Mouse (Mus musculus) CH12.LX (cell line): ENCODE results near the gene Lmnb2. TPM values are rescaled to one million over a fixed set of nuclear protein-coding genes. Genes with fewer than 3 reads are reported as not detected.

ENCODE experiments used
- DNase-seq: peaks from one replicate; pipeline ENCODE4 v3.0.0-alpha.2; 2013; ENCODE audit errors: extremely low read depth
- H3K27ac ChIP-seq: 2 replicates; pipeline ENCODE4 v1.5.1; 2012; ENCODE audit warnings: low read depth, mild to moderate bottlenecking, control low read depth, moderate library complexity; ENCODE audit not compliant: insufficient read depth
- H3K27me3 ChIP-seq: replicated peaks from 2 replicates; pipeline ENCODE3; 2012; ENCODE audit warnings: inconsistent platforms
- H3K36me3 ChIP-seq, 2 experiments: replicated peaks in 1 of 2; 2 replicates each; pipeline versions ENCODE3 to v1.6.1; 2012; ENCODE audit warnings: inconsistent platforms in 1 of 2, low read length in 1 of 2, mild to moderate bottlenecking in 1 of 2, mixed read lengths in 1 of 2, moderate library complexity in 1 of 2; ENCODE audit not compliant: control insufficient read depth in 1 of 2, insufficient read depth in 1 of 2
- H3K4me1 ChIP-seq, 2 experiments: 2 replicates each; pipeline ENCODE4 v1.6.1; 2012; ENCODE audit warnings: inconsistent platforms in 1 of 2, moderate library complexity in 1 of 2; ENCODE audit not compliant: insufficient read depth in 2 of 2, control insufficient read depth in 1 of 2
- H3K4me2 ChIP-seq: 2 replicates; pipeline ENCODE4 v1.6.1; 2012; ENCODE audit warnings: low read depth, mild to moderate bottlenecking, control low read depth; ENCODE audit not compliant: poor library complexity, insufficient read depth, severe bottlenecking
- H3K4me3 ChIP-seq, 3 experiments: fragments of 150-350 bp in 1 of 3; sonication (generic) in 1 of 3; replicated peaks in 1 of 3; 2 replicates each; pipeline versions ENCODE3 to v1.5.1; 2011 to 2012; ENCODE audit warnings: low read depth in 2 of 3, low read length in 2 of 3, mild to moderate bottlenecking in 2 of 3, moderate library complexity in 2 of 3, control low read depth in 1 of 3, improper control_type of control experiment in 1 of 3, inconsistent platforms in 1 of 3, mixed read lengths in 1 of 3; ENCODE audit not compliant: poor library complexity in 1 of 3
- H3K79me2 ChIP-seq: replicated peaks from 2 replicates; pipeline ENCODE4 v1.6.1; 2012; ENCODE audit warnings: mild to moderate bottlenecking, moderate library complexity; ENCODE audit not compliant: control insufficient read depth, poor library complexity, insufficient read depth, severe bottlenecking; ENCODE audit errors: extremely low read depth
- H3K9ac ChIP-seq: 2 replicates; pipeline ENCODE4 v1.6.1; 2012; ENCODE audit warnings: low read depth, mild to moderate bottlenecking, control low read depth, moderate library complexity; ENCODE audit not compliant: insufficient read depth
- H3K9me3 ChIP-seq: replicated peaks from 2 replicates; pipeline ENCODE3; 2012; ENCODE audit warnings: low read length, inconsistent platforms, mixed read lengths
- BHLHE40 ChIP-seq: IDR thresholded peaks from 2 replicates; pipeline ENCODE4 v1.6.1; 2011; ENCODE audit warnings: mild to moderate bottlenecking, low read depth, low read length, improper control_type of control experiment
- CTCF ChIP-seq, 2 experiments: IDR thresholded peaks in 1 of 2; conservative IDR thresholded peaks in 1 of 2; 2 replicates each; pipeline ENCODE4 v1.5.1; 2011 to 2012; ENCODE audit warnings: low read depth in 2 of 2, low read length in 2 of 2, improper control_type of control experiment in 1 of 2, inconsistent platforms in 1 of 2, mild to moderate bottlenecking in 1 of 2, moderate library complexity in 1 of 2
- E2F4 ChIP-seq: IDR thresholded peaks from 2 replicates; pipeline ENCODE4 v1.6.1; 2011; ENCODE audit warnings: low read depth, low read length, improper control_type of control experiment; ENCODE audit not compliant: insufficient replicate concordance
- EP300 ChIP-seq: IDR thresholded peaks from 2 replicates; pipeline ENCODE4 v1.6.1; 2011; ENCODE audit warnings: low read length, improper control_type of control experiment
- ETS1 ChIP-seq: conservative IDR thresholded peaks from 2 replicates; pipeline ENCODE4 v1.6.1; 2012; ENCODE audit warnings: low read depth, mild to moderate bottlenecking, inconsistent platforms, low read length, improper control_type of control experiment, moderate library complexity
- GABPA ChIP-seq: IDR thresholded peaks from 2 replicates; pipeline ENCODE4 v1.6.1; 2012; ENCODE audit warnings: low read depth, low read length, improper control_type of control experiment, inconsistent platforms; ENCODE audit not compliant: insufficient replicate concordance
- IRF4 ChIP-seq: IDR thresholded peaks from 2 replicates; pipeline ENCODE4 v1.6.1; 2014; ENCODE audit warnings: low read depth, mild to moderate bottlenecking, inconsistent platforms, low read length, improper control_type of control experiment
- MAZ ChIP-seq: IDR thresholded peaks from 2 replicates; pipeline ENCODE4 v1.6.1; 2012; ENCODE audit warnings: low read depth, mild to moderate bottlenecking, inconsistent platforms, low read length, improper control_type of control experiment, moderate library complexity
- MEF2A ChIP-seq: IDR thresholded peaks from 2 replicates; pipeline ENCODE4 v1.6.1; 2014; ENCODE audit warnings: low read depth, mild to moderate bottlenecking, inconsistent platforms, low read length, improper control_type of control experiment, borderline replicate concordance
- PAX5 ChIP-seq: IDR thresholded peaks from 2 replicates; pipeline ENCODE4 v1.6.1; 2012; ENCODE audit warnings: low read length, inconsistent platforms, mixed read lengths
- POLR2A ChIP-seq: IDR thresholded peaks from 2 replicates; pipeline ENCODE4 v1.6.1; 2011; ENCODE audit warnings: low read depth, mild to moderate bottlenecking, improper control_type of control experiment, low read length
- POLR2AphosphoS2 ChIP-seq: IDR thresholded peaks from 2 replicates; pipeline ENCODE4 v1.6.1; 2011; ENCODE audit warnings: low read depth, low read length, improper control_type of control experiment
- RAD21 ChIP-seq: IDR thresholded peaks from 2 replicates; pipeline ENCODE4 v1.6.1; 2011; ENCODE audit warnings: low read depth, mild to moderate bottlenecking, low read length, improper control_type of control experiment, moderate library complexity
- TCF12 ChIP-seq: IDR thresholded peaks from 2 replicates; pipeline ENCODE4 v1.6.1; 2014; ENCODE audit warnings: low read depth, mild to moderate bottlenecking, inconsistent platforms, low read length, improper control_type of control experiment
- UBTF ChIP-seq: IDR thresholded peaks from 2 replicates; pipeline ENCODE4 v1.6.1; 2012; ENCODE audit warnings: low read depth, mild to moderate bottlenecking, inconsistent platforms, low read length, improper control_type of control experiment, moderate library complexity
- ZKSCAN1 ChIP-seq: IDR thresholded peaks from 2 replicates; pipeline ENCODE4 v1.6.1; 2012; ENCODE audit warnings: low read depth, inconsistent platforms, low read length, improper control_type of control experiment, borderline replicate concordance
- ZNF384 ChIP-seq: IDR thresholded peaks from 2 replicates; pipeline ENCODE4 v1.6.1; 2012; ENCODE audit warnings: low read depth, low read length, improper control_type of control experiment, inconsistent platforms
- dilution Hi-C: fragments of 300-500 bp; cut with MboI; formaldehyde crosslinking; loops from 2 replicates; pipeline ENCODE4 v1.14.3; 2020; ENCODE audit warnings: low sequenced_read_pairs; ENCODE audit not compliant: extremely low pct_unique_long_range_greater_than_20kb, extremely low pct_ligation_motif_present
- in situ Hi-C: fragments of 300-500 bp; cut with MboI; formaldehyde crosslinking; loops from 3 replicates; pipeline ENCODE4 v1.14.3; 2019; ENCODE audit warnings: low sequenced_read_pairs, low pct_ligation_motif_present, low pct_unique_long_range_greater_than_20kb, mixed read lengths
- polyA plus RNA-seq: library from polyadenylated mRNA; unstranded; fragments of >175 nt; gene quantifications from 2 replicates; pipeline ENCODE4 v1.2.1, GENCODE M21; 2012; ENCODE audit warnings: low read depth; ENCODE audit not compliant: insufficient read length
- total RNA-seq, 2 experiments: library from RNA; depleted of rRNA; stranded (reverse); fragments of 300-350 nt in 1 of 2; fragments of >200 nt in 1 of 2; gene quantifications; 2 replicates each; pipeline ENCODE4 v1.2.3; 2012 to 2014

The Lmnb2 gene
- total and polyA plus RNA-seq, 3 experiments = 20.7 to 25.8 (median 23.7) TPM

GRCm38 (mm10) chr10:80963031-80963975 lies 45.3 kb upstream of the Lmnb2 start:
- Histone ChIP-seq H3K4me3 (no peak overlapping the region), H3K27ac (no peak overlapping the region), H3K79me2 (no peaks in the 10 kb centered on the region), H3K36me3 (no peaks in the 10 kb centered on the region), H3K9ac (no peak overlapping the region), H3K4me2 (no peak overlapping the region), H3K27me3 (no peaks in the 10 kb centered on the region), H3K9me3 (no peaks in the 10 kb centered on the region), H3K4me1 (peaks cover 42 to 68% of the 10 kb centered on the region in 2 experiments)
- in situ Hi-C loops (no loop called here), dilution Hi-C loops (no loop called here)
- TF ChIP-seq MEF2A (peak; percentile 68), E2F4 (no peak), BHLHE40 (peak; percentile 54), UBTF (no peak), PAX5 (no peak)
- DNase-seq = no peak

DNA sequence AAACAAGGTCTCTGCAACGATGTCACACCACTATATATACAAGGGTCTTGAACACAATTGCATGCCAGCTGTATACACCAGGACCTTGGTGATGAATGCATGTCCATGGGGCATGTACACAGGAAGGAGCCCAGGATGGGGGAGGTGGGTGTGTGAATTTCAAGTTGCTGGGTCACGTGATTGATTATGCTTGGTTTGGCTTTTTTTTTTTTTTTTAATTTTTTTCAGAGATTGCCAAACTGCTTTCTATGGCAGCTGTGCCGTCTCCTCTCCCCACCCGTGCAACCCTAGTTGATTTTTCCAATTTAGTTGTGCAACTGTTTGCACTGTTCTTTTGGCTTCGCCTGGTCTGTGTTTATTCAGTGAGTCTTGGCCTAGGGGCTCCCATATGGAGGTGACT lies 44.5 kb upstream of the Lmnb2 start:
- Histone ChIP-seq H3K79me2 (no peaks in the 10 kb centered on the region), H3K4me3 (no peak overlapping the region), H3K27ac (no peak overlapping the region), H3K9ac (no peak overlapping the region), H3K4me1 (peaks cover 35 to 61% of the 10 kb centered on the region in 2 experiments), H3K4me2 (no peak overlapping the region), H3K36me3 (no peaks in the 10 kb centered on the region), H3K27me3 (no peaks in the 10 kb centered on the region), H3K9me3 (no peaks in the 10 kb centered on the region)
- peak; percentile 44; the same call in 1 of the 2 replicates for TF ChIP-seq ZNF384
- TF ChIP-seq IRF4 = no peak
- in situ Hi-C loops = no loop called here
- dilution Hi-C loops = no loop called here
- no peak for DNase-seq

GRCm38 (mm10) chr10:80962051-80962472 lies 44.0 kb upstream of the Lmnb2 start:
- H3K4me1 ChIP-seq = peaks cover 31 to 56% of the 10 kb centered on the region in 2 experiments
- dilution Hi-C loops = no loop called here

More at GRCm38 (mm10) chr10:80962051-80962472, 44.0 kb upstream of the Lmnb2 start:
- no peaks in the 10 kb centered on the region for H3K9me3 ChIP-seq
- no peaks in the 10 kb centered on the region for H3K27me3 ChIP-seq
- no peak for TF ChIP-seq RAD21
- TF ChIP-seq POLR2AphosphoS2 = no peak
- TF ChIP-seq BHLHE40 = no peak
- no peak for TF ChIP-seq POLR2A
- no peak for TF ChIP-seq TCF12
- no peak for TF ChIP-seq EP300
- TF ChIP-seq ZKSCAN1 = no peak
- TF ChIP-seq IRF4 = no peak
- no peak for TF ChIP-seq CTCF (conservative IDR thresholded peaks at IDR 0.05 in 1 of 2, IDR thresholded peaks at IDR 0.05 in 1 of 2; ENCODE audit: low read depth in 2 of 2, low read length in 2 of 2)
- TF ChIP-seq ETS1 = no peak
- no peak for TF ChIP-seq MAZ
- TF ChIP-seq GABPA = no peak
- TF ChIP-seq, all 38 proteins: peak for 0
- Histone ChIP-seq H3K9ac (no peak overlapping the region), H3K79me2 (no peaks in the 10 kb centered on the region), H3K4me2 (no peak overlapping the region), H3K27ac (no peak overlapping the region), H3K36me3 (no peaks in the 10 kb centered on the region), H3K4me3 (no peak overlapping the region)
- no peak for DNase-seq
- in situ Hi-C loops = no loop called here
